Mouse (Mus musculus): ENCODE measurements around the gene Pcnx3. TPM values are rescaled to one million over a fixed set of nuclear protein-coding genes. Genes with fewer than 3 reads are reported as not detected.

Pcnx3 gene
- polyA plus RNA-seq, 1 experiment from 2014 or later: 22.6 TPM

DNA sequence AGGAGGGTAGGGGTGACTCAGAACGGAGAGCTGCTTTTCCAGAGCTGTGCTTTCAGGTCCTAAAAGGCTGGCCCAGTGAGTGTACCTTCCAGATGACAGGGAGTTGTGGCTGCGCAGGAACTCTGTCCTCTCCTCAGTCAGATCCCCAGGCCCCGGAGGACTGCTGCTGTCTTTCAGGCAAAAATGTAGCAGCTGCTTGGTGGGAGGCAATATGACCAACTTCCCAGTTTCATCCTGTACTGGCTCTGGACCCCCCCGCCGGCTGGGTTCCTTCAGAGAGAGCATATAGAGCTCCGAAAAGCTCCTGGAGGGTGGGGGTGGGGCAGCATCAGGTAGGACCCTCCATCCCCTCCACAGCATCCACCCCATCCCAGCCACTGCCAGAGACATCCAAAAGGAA lies 36.1 kb downstream of the Pcnx3 start:
- 81% methylated on average over 6 of the region's 6 CpGs for WGBS
- H3K27me3 ChIP-seq (replicated peaks; ENCODE audit: control insufficient read depth, insufficient read depth, low read length): peaks cover 23% of the 10 kb centered on the region
- H3K4me3 ChIP-seq (ENCODE audit: low read length): no peak overlapping the region
- peaks cover 3% of the 10 kb centered on the region for H3K36me3 ChIP-seq (ENCODE audit: control insufficient read depth, insufficient read depth, low read length)
- no peak overlapping the region for H3K4me2 ChIP-seq (ENCODE audit: low read length)
- ATAC-seq: no peak
- peaks cover 22% of the 10 kb centered on the region for H3K4me1 ChIP-seq (ENCODE audit: control insufficient read depth, insufficient read depth, low read depth, low read length)
- H3K27ac ChIP-seq (ENCODE audit: low read depth, low read length): no peak overlapping the region
- no peaks in the 10 kb centered on the region for H3K9me3 ChIP-seq (ENCODE audit: control insufficient read depth, low read length)
- no peak overlapping the region for H3K9ac ChIP-seq (ENCODE audit: low read depth, low read length)

DNA sequence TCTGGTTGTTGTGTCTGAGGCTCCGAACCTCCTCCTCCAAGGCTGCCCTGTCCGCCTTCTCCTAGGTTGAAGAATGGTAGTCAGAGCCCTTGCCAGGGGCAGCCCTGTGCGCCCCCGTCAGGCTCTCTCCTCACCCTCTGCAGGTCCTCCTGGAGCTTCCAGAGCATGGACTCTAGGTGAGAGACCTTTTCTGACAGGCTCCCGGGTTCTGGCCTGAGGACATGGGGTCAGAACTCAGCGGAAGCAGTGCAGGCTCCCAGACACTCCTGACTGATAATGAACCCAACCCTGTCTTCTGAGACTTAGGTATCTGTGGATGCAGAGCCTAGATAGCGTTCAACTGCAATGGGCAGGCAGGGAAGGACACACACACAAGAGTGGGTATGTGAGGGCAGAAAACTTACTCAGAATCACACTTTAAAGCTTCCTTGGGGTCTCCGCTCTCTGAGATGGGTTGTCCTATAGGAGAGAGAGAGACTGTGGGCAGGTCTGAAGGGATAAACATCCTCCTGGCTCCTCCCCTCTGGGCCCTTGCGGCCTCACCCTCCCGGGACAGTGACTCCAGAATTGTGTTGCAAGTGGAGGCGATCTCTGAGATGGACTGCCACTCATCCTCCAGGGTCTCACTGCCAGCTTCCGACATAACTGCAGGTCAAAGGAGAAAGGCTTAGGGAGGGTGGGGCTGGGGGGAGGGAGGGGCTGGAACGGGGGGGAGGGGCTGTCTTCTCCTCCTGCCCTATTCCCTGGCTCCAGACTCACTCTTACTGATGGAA lies 37.0 kb downstream of the Pcnx3 start:
- Histone ChIP-seq H3K4me3 (ENCODE audit: low read length) (no peak overlapping the region), H3K36me3 (ENCODE audit: control insufficient read depth, insufficient read depth, low read length) (peaks cover 12% of the 10 kb centered on the region), H3K9me3 (ENCODE audit: control insufficient read depth, low read length) (no peaks in the 10 kb centered on the region), H3K4me1 (ENCODE audit: control insufficient read depth, insufficient read depth, low read depth, low read length) (peaks cover 22% of the 10 kb centered on the region), H3K27ac (ENCODE audit: low read depth, low read length) (no peak overlapping the region), H3K9ac (ENCODE audit: low read depth, low read length) (no peak overlapping the region), H3K27me3 (replicated peaks; ENCODE audit: control insufficient read depth, insufficient read depth, low read length) (peaks cover 23% of the 10 kb centered on the region), H3K4me2 (ENCODE audit: low read length) (no peak overlapping the region)
- 69% methylated on average over 13 of the region's 13 CpGs for WGBS
- ATAC-seq: no peak

DNA sequence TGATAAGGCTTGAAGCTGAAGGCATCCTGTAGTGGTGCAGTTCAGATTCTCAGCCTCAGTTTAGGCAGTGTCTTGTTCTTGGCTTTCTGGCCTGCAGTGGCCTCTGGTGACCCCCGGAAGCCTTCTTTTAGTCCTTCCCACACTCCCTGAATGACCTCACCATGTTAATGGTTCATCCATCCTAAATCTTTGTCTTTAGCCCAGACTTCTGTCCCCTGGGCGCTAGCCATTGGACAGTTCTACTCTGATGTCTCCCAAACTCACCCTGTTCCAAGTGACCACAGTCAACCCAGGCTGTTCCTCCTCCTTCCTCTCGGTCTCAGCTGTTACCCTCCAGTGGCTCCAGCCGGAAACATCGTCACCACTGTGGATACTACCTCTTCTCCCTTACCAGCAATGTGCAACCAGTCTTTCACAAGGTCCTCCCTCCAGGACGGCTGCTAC lies 39.4 kb downstream of the Pcnx3 start:
- peak overlapping the region; percentile 62 for H3K9ac ChIP-seq (ENCODE audit: low read depth, low read length)
- H3K27me3 ChIP-seq (replicated peaks; ENCODE audit: control insufficient read depth, insufficient read depth, low read length): peaks cover 10% of the 10 kb centered on the region
- peaks cover 18% of the 10 kb centered on the region for H3K4me1 ChIP-seq (ENCODE audit: control insufficient read depth, insufficient read depth, low read depth, low read length)
- H3K9me3 ChIP-seq (ENCODE audit: control insufficient read depth, low read length): no peaks in the 10 kb centered on the region
- H3K36me3 ChIP-seq (ENCODE audit: control insufficient read depth, insufficient read depth, low read length): peaks cover 29% of the 10 kb centered on the region
- ATAC-seq: peak; percentile 15; the same call in 1 of the 2 replicates
- H3K4me2 ChIP-seq (ENCODE audit: low read length): peak overlapping the region; percentile 61
- H3K4me3 ChIP-seq (ENCODE audit: low read length): peak overlapping the region; percentile 31; the same call in 1 of the 2 replicates
- 60% methylated on average over 6 of the region's 6 CpGs for WGBS
- peak overlapping the region; percentile 75; the same call in 1 of the 2 replicates for H3K27ac ChIP-seq (ENCODE audit: low read depth, low read length)

DNA sequence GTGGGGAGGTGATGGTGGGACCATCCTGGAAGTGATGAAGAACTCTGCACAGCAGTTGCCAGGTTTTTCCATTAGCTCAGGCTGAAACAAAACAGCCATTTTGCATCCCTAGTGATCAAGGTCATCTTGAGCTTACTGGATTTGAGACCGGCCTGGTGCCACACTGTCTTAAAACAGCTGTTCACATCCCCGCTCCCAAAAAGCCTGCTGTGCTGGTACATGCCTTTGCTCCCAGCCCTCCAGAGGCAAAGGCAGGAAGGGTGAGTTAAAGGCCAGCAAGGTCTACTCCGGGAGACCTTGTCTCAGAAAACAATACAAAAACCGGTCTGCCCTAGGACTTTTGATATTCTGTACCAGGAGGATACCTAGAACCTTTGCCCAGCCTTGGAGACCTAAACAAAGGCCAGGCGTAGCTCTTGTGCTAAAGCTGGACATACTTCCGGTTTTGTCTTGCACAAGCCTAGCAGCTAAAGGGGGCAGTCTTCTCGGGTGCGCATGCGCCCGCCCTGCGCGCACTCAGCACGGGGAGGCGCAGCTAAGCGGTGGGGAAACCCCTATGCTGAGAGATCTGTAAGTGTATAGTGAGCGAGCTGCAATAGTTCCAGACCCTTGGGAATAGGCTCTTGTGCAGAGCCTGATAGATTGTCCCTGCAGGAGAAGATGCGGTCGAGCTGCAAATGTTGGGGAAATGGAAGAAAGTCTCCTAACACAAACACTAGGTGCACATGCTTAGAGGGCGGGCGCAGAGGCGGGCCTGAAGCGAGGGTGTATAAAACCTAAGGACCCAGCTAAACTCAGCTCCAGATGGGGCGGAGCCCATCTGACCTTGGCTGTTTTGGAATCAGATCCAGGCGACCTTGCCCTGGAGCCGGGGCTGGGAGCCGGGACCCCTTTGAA lies 40.1 kb downstream of the Pcnx3 start:
- Histone ChIP-seq H3K4me2 (ENCODE audit: low read length) (peak overlapping the region; percentile 61), H3K9ac (ENCODE audit: low read depth, low read length) (peak overlapping the region; percentile 62), H3K4me3 (ENCODE audit: low read length) (peak overlapping the region; percentile 31), H3K36me3 (ENCODE audit: control insufficient read depth, insufficient read depth, low read length) (peaks cover 33% of the 10 kb centered on the region), H3K27me3 (replicated peaks; ENCODE audit: control insufficient read depth, insufficient read depth, low read length) (peaks cover 4% of the 10 kb centered on the region), H3K9me3 (ENCODE audit: control insufficient read depth, low read length) (no peaks in the 10 kb centered on the region), H3K4me1 (ENCODE audit: control insufficient read depth, insufficient read depth, low read depth, low read length) (peaks cover 11% of the 10 kb centered on the region), H3K27ac (ENCODE audit: low read depth, low read length) (peak overlapping the region; percentile 75)
- ATAC-seq: peak; percentile 94
- WGBS: 10% methylated on average over 26 of the region's 26 CpGs

DNA sequence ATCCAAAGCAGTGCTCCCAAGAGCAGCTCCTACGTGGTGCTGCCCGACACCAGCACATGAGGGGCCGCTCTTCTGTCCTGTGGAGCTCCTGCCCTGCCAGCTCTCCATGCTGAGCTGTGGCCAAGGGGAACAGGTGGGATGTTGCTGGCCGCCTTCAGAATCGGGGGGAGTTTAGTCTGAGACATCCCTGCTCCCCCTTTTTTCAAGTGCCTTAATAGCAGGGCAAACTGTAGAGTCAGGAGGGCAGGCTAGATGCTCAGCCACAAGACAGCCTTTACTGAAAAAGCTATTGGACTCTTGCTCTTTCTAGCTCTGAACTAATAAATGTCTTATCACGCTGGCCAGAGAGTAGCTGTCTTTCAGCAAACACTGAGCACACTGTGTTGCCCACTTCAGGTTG lies 40.9 kb downstream of the Pcnx3 start:
- no peak for ATAC-seq
- Histone ChIP-seq H3K4me1 (ENCODE audit: control insufficient read depth, insufficient read depth, low read depth, low read length) (peaks cover 11% of the 10 kb centered on the region), H3K9me3 (ENCODE audit: control insufficient read depth, low read length) (no peaks in the 10 kb centered on the region), H3K36me3 (ENCODE audit: control insufficient read depth, insufficient read depth, low read length) (peaks cover 37% of the 10 kb centered on the region), H3K4me3 (ENCODE audit: low read length) (no peak overlapping the region), H3K27me3 (replicated peaks; ENCODE audit: control insufficient read depth, insufficient read depth, low read length) (no peaks in the 10 kb centered on the region), H3K4me2 (ENCODE audit: low read length) (no peak overlapping the region), H3K27ac (ENCODE audit: low read depth, low read length) (no peak overlapping the region), H3K9ac (ENCODE audit: low read depth, low read length) (no peak overlapping the region)
- WGBS: 95% methylated on average over 6 of the region's 6 CpGs

DNA sequence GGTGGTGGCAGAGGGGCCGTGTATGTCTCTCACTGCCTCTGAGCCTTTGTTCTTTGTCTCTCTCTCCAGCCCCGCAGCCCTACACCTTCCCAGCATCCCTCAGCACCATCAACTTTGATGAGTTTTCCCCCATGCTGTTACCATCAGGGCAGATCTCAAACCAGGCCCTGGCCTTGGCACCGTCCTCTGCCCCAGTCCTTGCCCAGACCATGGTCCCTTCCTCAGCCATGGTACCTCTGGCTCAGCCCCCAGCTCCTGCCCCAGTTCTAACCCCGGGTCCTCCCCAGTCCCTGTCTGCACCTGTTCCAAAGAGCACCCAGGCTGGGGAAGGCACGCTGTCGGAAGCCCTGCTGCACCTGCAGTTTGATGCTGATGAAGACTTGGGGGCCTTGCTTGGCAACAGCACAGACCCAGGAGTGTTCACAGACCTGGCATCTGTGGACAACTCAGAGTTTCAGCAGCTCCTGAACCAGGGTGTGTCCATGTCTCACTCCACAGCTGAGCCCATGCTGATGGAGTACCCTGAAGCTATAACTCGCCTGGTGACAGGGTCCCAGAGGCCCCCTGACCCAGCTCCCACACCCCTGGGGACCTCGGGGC lies 41.9 kb downstream of the Pcnx3 start:
- H3K27ac ChIP-seq (ENCODE audit: low read depth, low read length): no peak overlapping the region
- WGBS: 94% methylated on average over 8 of the region's 8 CpGs
- ATAC-seq: no peak
- H3K27me3 ChIP-seq (replicated peaks; ENCODE audit: control insufficient read depth, insufficient read depth, low read length): no peaks in the 10 kb centered on the region
- peaks cover 11% of the 10 kb centered on the region for H3K4me1 ChIP-seq (ENCODE audit: control insufficient read depth, insufficient read depth, low read depth, low read length)
- H3K4me3 ChIP-seq (ENCODE audit: low read length): no peak overlapping the region
- no peaks in the 10 kb centered on the region for H3K9me3 ChIP-seq (ENCODE audit: control insufficient read depth, low read length)
- no peak overlapping the region for H3K4me2 ChIP-seq (ENCODE audit: low read length)
- H3K9ac ChIP-seq (ENCODE audit: low read depth, low read length): no peak overlapping the region
- H3K36me3 ChIP-seq (ENCODE audit: control insufficient read depth, insufficient read depth, low read length): peaks cover 45% of the 10 kb centered on the region

DNA sequence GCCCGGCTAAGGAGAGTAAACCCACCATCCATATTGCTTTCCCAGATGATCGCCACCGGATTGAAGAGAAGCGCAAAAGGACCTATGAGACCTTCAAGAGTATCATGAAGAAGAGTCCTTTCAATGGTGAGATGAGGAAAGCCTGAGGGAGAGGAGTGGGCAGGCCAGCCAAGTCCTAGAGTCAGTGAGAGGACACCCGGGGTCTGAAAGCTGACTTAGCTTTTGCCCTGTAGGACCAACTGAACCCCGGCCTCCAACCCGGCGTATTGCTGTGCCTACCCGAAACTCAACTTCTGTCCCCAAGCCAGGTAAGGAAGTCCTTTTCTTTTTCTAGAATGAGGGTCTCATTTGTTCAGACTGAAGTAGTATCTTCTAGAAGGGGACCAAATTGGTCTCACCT lies 43.4 kb downstream of the Pcnx3 start:
- Histone ChIP-seq H3K9me3 (ENCODE audit: control insufficient read depth, low read length) (no peaks in the 10 kb centered on the region), H3K36me3 (ENCODE audit: control insufficient read depth, insufficient read depth, low read length) (peaks cover 60% of the 10 kb centered on the region), H3K27ac (ENCODE audit: low read depth, low read length) (no peak overlapping the region), H3K4me2 (ENCODE audit: low read length) (no peak overlapping the region), H3K9ac (ENCODE audit: low read depth, low read length) (no peak overlapping the region), H3K4me1 (ENCODE audit: control insufficient read depth, insufficient read depth, low read depth, low read length) (peaks cover 11% of the 10 kb centered on the region), H3K4me3 (ENCODE audit: low read length) (no peak overlapping the region), H3K27me3 (replicated peaks; ENCODE audit: control insufficient read depth, insufficient read depth, low read length) (no peaks in the 10 kb centered on the region)
- no peak for ATAC-seq
- 93% methylated on average over 9 of the region's 9 CpGs for WGBS

DNA sequence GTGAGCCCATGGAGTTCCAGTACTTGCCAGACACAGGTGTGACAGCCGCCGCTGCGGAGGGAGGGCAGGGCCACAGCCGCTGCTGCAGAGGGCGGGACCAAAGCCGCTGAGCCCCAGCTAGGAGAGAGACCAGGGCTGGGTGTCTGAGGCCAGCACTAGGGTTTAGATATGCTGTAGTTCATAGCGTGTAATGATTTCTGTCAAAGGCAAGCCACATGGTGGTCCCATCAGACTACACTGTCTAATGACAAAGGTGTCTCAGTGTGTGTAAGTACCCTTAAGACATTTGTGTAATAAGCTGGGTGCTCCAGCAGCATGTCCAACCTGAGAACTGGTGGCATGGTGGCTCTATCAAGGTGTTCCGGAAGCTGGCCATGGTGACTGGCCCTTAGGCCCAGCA lies 47.1 kb downstream of the Pcnx3 start:
- Histone ChIP-seq H3K27me3 (replicated peaks; ENCODE audit: control insufficient read depth, insufficient read depth, low read length) (no peaks in the 10 kb centered on the region), H3K9ac (ENCODE audit: low read depth, low read length) (no peak overlapping the region), H3K4me2 (ENCODE audit: low read length) (no peak overlapping the region), H3K9me3 (ENCODE audit: control insufficient read depth, low read length) (no peaks in the 10 kb centered on the region), H3K4me1 (ENCODE audit: control insufficient read depth, insufficient read depth, low read depth, low read length) (peaks cover 14% of the 10 kb centered on the region), H3K4me3 (ENCODE audit: low read length) (no peak overlapping the region), H3K27ac (ENCODE audit: low read depth, low read length) (no peak overlapping the region), H3K36me3 (ENCODE audit: control insufficient read depth, insufficient read depth, low read length) (peaks cover 57% of the 10 kb centered on the region)
- 93% methylated on average over 8 of the region's 8 CpGs for WGBS
- ATAC-seq: no peak

DNA sequence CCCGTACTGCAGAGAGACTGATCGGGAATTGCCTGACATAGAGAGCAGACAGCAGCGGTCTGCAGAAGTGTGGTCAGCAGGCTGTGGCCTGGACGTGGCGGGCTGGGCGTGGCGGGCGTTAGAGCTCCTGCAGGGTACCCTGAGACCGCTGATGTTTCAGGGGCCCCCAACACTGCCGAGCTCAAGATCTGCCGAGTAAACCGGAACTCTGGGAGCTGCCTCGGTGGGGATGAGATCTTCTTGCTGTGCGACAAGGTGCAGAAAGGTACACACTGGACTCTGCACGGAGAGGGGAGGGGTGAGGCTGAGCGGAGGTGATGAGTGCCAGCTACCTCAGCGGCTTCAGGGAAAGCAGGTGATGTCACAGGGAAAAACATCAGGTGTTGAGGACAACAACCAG lies 47.7 kb downstream of the Pcnx3 start:
- no peak overlapping the region for H3K27ac ChIP-seq (ENCODE audit: low read depth, low read length)
- ATAC-seq: no peak
- H3K27me3 ChIP-seq (replicated peaks; ENCODE audit: control insufficient read depth, insufficient read depth, low read length): no peaks in the 10 kb centered on the region
- H3K9me3 ChIP-seq (ENCODE audit: control insufficient read depth, low read length): no peaks in the 10 kb centered on the region
- no peak overlapping the region for H3K4me2 ChIP-seq (ENCODE audit: low read length)
- WGBS: 93% methylated on average over 17 of the region's 17 CpGs
- H3K4me1 ChIP-seq (ENCODE audit: control insufficient read depth, insufficient read depth, low read depth, low read length): peaks cover 19% of the 10 kb centered on the region
- H3K4me3 ChIP-seq (ENCODE audit: low read length): no peak overlapping the region
- H3K9ac ChIP-seq (ENCODE audit: low read depth, low read length): no peak overlapping the region; the same call in 1 of the 2 replicates
- H3K36me3 ChIP-seq (ENCODE audit: control insufficient read depth, insufficient read depth, low read length): peaks cover 51% of the 10 kb centered on the region

All from hindbrain, embryonic 16.5 days (tissue).